ENCODE assay signal across 12 mouse cellular contexts in genomic region chr4:128721061-128721648, GRCm38 (mm10). TPM values are rescaled to one million over a fixed set of nuclear protein-coding genes. Genes with fewer than 3 reads are reported as not detected.
A peak's percentile ranks its signal among the peaks of the same experiment; 100 is the strongest.
DNase-seq lines count a peak whose midpoint lies in the region; ATAC-seq and TF ChIP-seq lines count a peak whose summit lies in the region.
"Had no signal": no experiment of that assay in that cellular context is flagged by ENCODE, and none has a peak within 500 bp of the region (broad histone marks: within the 10 kb centered on the region; RNA-seq: fewer than 3 reads in every experiment).

No protein-coding gene starts in this region.

- no peak overlapping the region for H3K4me2 ChIP-seq in heart, embryonic 12.5 days
- no peak overlapping the region for H3K4me2 ChIP-seq in forebrain, embryonic 13.5 days
- H3K4me2 ChIP-seq in midbrain, embryonic 15.5 days: no peak overlapping the region
- H3K4me2 ChIP-seq in lung, postnatal 0 days (replicated peaks; ENCODE audit: low read depth, low read length): no peak overlapping the region

- H3K36me3 ChIP-seq in heart, embryonic 10.5 days: no peaks in the 10 kb centered on the region
- no peaks in the 10 kb centered on the region for H3K36me3 ChIP-seq in heart, embryonic 12.5 days
- no peaks in the 10 kb centered on the region; the same call in 1 of the 2 replicates for H3K36me3 ChIP-seq in forebrain, embryonic 13.5 days (ENCODE audit: poor library complexity, severe bottlenecking)
- no peaks in the 10 kb centered on the region for H3K36me3 ChIP-seq in midbrain, embryonic 15.5 days (replicated peaks)
- H3K36me3 ChIP-seq in lung, postnatal 0 days (ENCODE audit: insufficient read depth, low read length): no peaks in the 10 kb centered on the region

- H3K27ac ChIP-seq in heart, embryonic 10.5 days: 0 out of 2 replicates have a peak overlapping the region, but pooled peaks have one; percentile 38
- H3K27ac ChIP-seq in heart, embryonic 12.5 days (ENCODE audit: poor library complexity, severe bottlenecking): no peak overlapping the region
- H3K27ac ChIP-seq in forebrain, embryonic 13.5 days: peak overlapping the region; percentile 28
- peak overlapping the region; percentile 62; the same call in 1 of the 2 replicates for H3K27ac ChIP-seq in midbrain, embryonic 15.5 days
- H3K27ac ChIP-seq in lung, postnatal 0 days (ENCODE audit: low read length): no peak overlapping the region

- no peaks in the 10 kb centered on the region for H3K9me3 ChIP-seq in heart, embryonic 10.5 days
- no peaks in the 10 kb centered on the region for H3K9me3 ChIP-seq in heart, embryonic 12.5 days (replicated peaks)
- no peaks in the 10 kb centered on the region for H3K9me3 ChIP-seq in forebrain, embryonic 13.5 days (replicated peaks)
- H3K9me3 ChIP-seq in midbrain, embryonic 15.5 days: no peaks in the 10 kb centered on the region
- H3K9me3 ChIP-seq in lung, postnatal 0 days (ENCODE audit: low read length): no peaks in the 10 kb centered on the region

- no peak for ATAC-seq in heart, embryonic 12.5 days (ENCODE audit: insufficient number of reproducible peaks, low FRiP score)
- no peak for ATAC-seq in forebrain, embryonic 13.5 days
- no peak for ATAC-seq in midbrain, embryonic 15.5 days (replicated peaks)
- no peak for ATAC-seq in granulocyte monocyte progenitor cell, adult 5-6 weeks (replicated peaks; ENCODE audit: poor library complexity, severe bottlenecking)
- no peak for ATAC-seq in lung, postnatal 0 days

- H3K9ac ChIP-seq in heart, embryonic 12.5 days: no peak overlapping the region
- peak overlapping the region; percentile 34; the same call in 1 of the 2 replicates for H3K9ac ChIP-seq in forebrain, embryonic 13.5 days
- H3K9ac ChIP-seq in midbrain, embryonic 15.5 days: no peak overlapping the region
- H3K9ac ChIP-seq in lung, postnatal 0 days (replicated peaks; ENCODE audit: low read depth): no peak overlapping the region

- H3K4me3 ChIP-seq in heart, embryonic 10.5 days: no peak overlapping the region
- no peak overlapping the region for H3K4me3 ChIP-seq in heart, embryonic 12.5 days
- no peak overlapping the region for H3K4me3 ChIP-seq in forebrain, embryonic 13.5 days
- no peak overlapping the region for H3K4me3 ChIP-seq in midbrain, embryonic 15.5 days
- no peak overlapping the region for H3K4me3 ChIP-seq in lung, postnatal 0 days (ENCODE audit: low read depth, low read length)

- peaks cover 59% of the 10 kb centered on the region for H3K4me1 ChIP-seq in heart, embryonic 10.5 days
- H3K4me1 ChIP-seq in heart, embryonic 12.5 days (replicated peaks): peaks cover 53% of the 10 kb centered on the region
- peaks cover 82% of the 10 kb centered on the region for H3K4me1 ChIP-seq in forebrain, embryonic 13.5 days
- H3K4me1 ChIP-seq in midbrain, embryonic 15.5 days: peaks cover 56% of the 10 kb centered on the region
- peaks cover 10% of the 10 kb centered on the region; the same call in 1 of the 2 replicates for H3K4me1 ChIP-seq in lung, postnatal 0 days (ENCODE audit: insufficient read depth, low read depth, low read length)

- no peak for TF ChIP-seq CTCF in lung, postnatal 0 days (IDR thresholded peaks at IDR 0.05)

- 74% methylated on average over 9 of the region's 9 CpGs for WGBS in heart, embryonic 10.5 days
- WGBS in heart, embryonic 12.5 days: 76% methylated on average over 9 of the region's 9 CpGs
- WGBS in forebrain, embryonic 13.5 days: 58% methylated on average over 9 of the region's 9 CpGs
- 30% methylated on average over 9 of the region's 9 CpGs for WGBS in midbrain, embryonic 15.5 days
- 69% methylated on average over 9 of the region's 9 CpGs for WGBS in lung, postnatal 0 days

- peaks cover 8% of the 10 kb centered on the region for H3K27me3 ChIP-seq in heart, embryonic 10.5 days (ENCODE audit: insufficient read depth, poor library complexity, severe bottlenecking)
- no peaks in the 10 kb centered on the region for H3K27me3 ChIP-seq in heart, embryonic 12.5 days (replicated peaks)
- no peaks in the 10 kb centered on the region for H3K27me3 ChIP-seq in forebrain, embryonic 13.5 days
- no peaks in the 10 kb centered on the region for H3K27me3 ChIP-seq in midbrain, embryonic 15.5 days (replicated peaks)
- no peaks in the 10 kb centered on the region for H3K27me3 ChIP-seq in lung, postnatal 0 days (replicated peaks; ENCODE audit: insufficient read depth, low read length)

- TF ChIP-seq EP300 in lung, postnatal 0 days (IDR thresholded peaks at IDR 0.05): no peak

- no peak for DNase-seq in heart, embryonic 10.5 days (ENCODE audit: low spot score)
- DNase-seq in cerebellum, adult 18-20 months: peak; percentile 77 to 79
- DNase-seq in layer of hippocampus, postnatal 36 days: no peak
- no peak for DNase-seq in lung, postnatal 0 days (ENCODE audit: low spot score)
- DNase-seq: kidney, postnatal 14 days; liver had no signal

RNA-seq across cellular contexts. Expression of gene A3galt2, which starts 34.0 kb away (rescaled TPM):
- 0.04 and 0.10 TPM in 2 replicates for polyA plus RNA-seq in heart, embryonic 10.5 days (2016; fragmentation: Nextera tagmentation; extraction: Ambion mirVana)
- 0.09 TPM in 2 replicates for polyA plus RNA-seq in heart, embryonic 12.5 days (2016; fragmentation: Nextera tagmentation; extraction: Ambion mirVana)
- 0.67 and 0.88 TPM in 2 replicates for polyA plus RNA-seq in forebrain, embryonic 13.5 days (2015; fragmentation: Nextera tagmentation; extraction: Ambion mirVana)
- 0.28 and 0.34 TPM in 2 replicates for polyA plus RNA-seq in midbrain, embryonic 15.5 days (2015; fragmentation: Nextera tagmentation; extraction: Ambion mirVana)
- under 1 TPM; 0.48 to 0.62 TPM for total RNA-seq in layer of hippocampus, postnatal 36 days (2021)
- total RNA-seq in granulocyte monocyte progenitor cell, adult 5-6 weeks (2014; fragmentation: Nextera tagmentation): not detected in 2 replicates
- 0.04 TPM in 1 of 2 replicates, not detected in the other for total RNA-seq in granulocyte monocyte progenitor cell, adult 5-6 weeks (2017)
- polyA plus RNA-seq in lung, postnatal 0 days (2015; fragmentation: Nextera tagmentation; extraction: Ambion mirVana): 0.04 and 0.08 TPM in 2 replicates
- total RNA-seq: hematopoietic stem cell, adult 5-6 weeks; MEL had no signal

Comparison
In these comparisons a context has a peak if more than half of its experiments do, and no peak if none do; other contexts are left out.
1. H3K27ac ChIP-seq: peak in heart, embryonic 10.5 days (single experiment), forebrain, embryonic 13.5 days (single experiment) and midbrain, embryonic 15.5 days (single experiment); none in heart, embryonic 12.5 days (single experiment) and lung, postnatal 0 days (single experiment).
2. DNase-seq: peak in cerebellum, adult 18-20 months (2 of 2); none in heart, embryonic 10.5 days (single experiment), layer of hippocampus, postnatal 36 days (0 of 2) and lung, postnatal 0 days (single experiment).